Mouse (Mus musculus) gastrocnemius, postnatal 25 days (tissue): ENCODE data around the gene Jun. TPM values are rescaled to one million over a fixed set of nuclear protein-coding genes. Genes with fewer than 3 reads are reported as not detected.
A peak's percentile ranks its signal among the peaks of the same experiment; 100 is the strongest.

Experiments
- DNase-seq: peaks from one replicate; pipeline ENCODE4 v3.0.0; 2022
- total RNA-seq, 2 experiments: library from RNA; stranded (reverse); gene quantifications; 1 replicate in 1 of 2; 2 replicates in 1 of 2; pipeline ENCODE4 v1.2.3; 2021

Jun gene
- total RNA-seq, 2 experiments from 2014 or later = 54.4 to 54.5 TPM

- DNase-seq = no peak
Observed at GRCm38 (mm10) chr4:95074319-95074718, 22.3 kb upstream of the Jun start.

GRCm38 (mm10) chr4:95073214-95073750, 21.3 kb upstream of the Jun start:
- no peak for DNase-seq

- DNase-seq = no peak
Observed at GRCm38 (mm10) chr4:95070407-95070806, 18.4 kb upstream of the Jun start.

GRCm38 (mm10) chr4:95068045-95068948, 16.3 kb upstream of the Jun start:
- DNase-seq = no peak

- DNase-seq = no peak
Observed at GRCm38 (mm10) chr4:95063609-95064210, 11.7 kb upstream of the Jun start.

- DNase-seq = no peak
Observed at GRCm38 (mm10) chr4:95062873-95063272, 10.9 kb upstream of the Jun start.

GRCm38 (mm10) chr4:95057264-95057663, 5.2 kb upstream of the Jun start:
- DNase-seq = no peak

GRCm38 (mm10) chr4:95055276-95055675, 3.3 kb upstream of the Jun start:
- DNase-seq = no peak

GRCm38 (mm10) chr4:95054336-95054735, 2.3 kb upstream of the Jun start:
- DNase-seq = no peak

GRCm38 (mm10) chr4:95053791-95054117, 1.7 kb upstream of the Jun start:
- DNase-seq = peak; percentile 70

GRCm38 (mm10) chr4:95053041-95053790, 1.2 kb upstream of the Jun start:
- peak; percentile 92 for DNase-seq

- DNase-seq = peak; percentile 63
Observed at GRCm38 (mm10) chr4:95051311-95051871, 631 bp downstream of the Jun start.

- DNase-seq = peak; percentile 84
Observed at GRCm38 (mm10) chr4:95050518-95051278, 1.3 kb downstream of the Jun start.

GRCm38 (mm10) chr4:95049884-95050517, 2.0 kb downstream of the Jun start:
- peak; percentile 85 for DNase-seq

- no peak for DNase-seq
Observed at GRCm38 (mm10) chr4:95049153-95049552, 2.9 kb downstream of the Jun start.

- no peak for DNase-seq
Observed at GRCm38 (mm10) chr4:95048731-95049100, 3.3 kb downstream of the Jun start.

GRCm38 (mm10) chr4:95048021-95048730, 3.8 kb downstream of the Jun start:
- DNase-seq = no peak

- DNase-seq = no peak
Observed at GRCm38 (mm10) chr4:95045133-95045532, 6.9 kb downstream of the Jun start.

GRCm38 (mm10) chr4:95044721-95045120, 7.3 kb downstream of the Jun start:
- DNase-seq = no peak

- no peak for DNase-seq
Observed at GRCm38 (mm10) chr4:95038024-95038423, 14.0 kb downstream of the Jun start.
